Mouse (Mus musculus): ENCODE measurements around the gene Tor4a. TPM values are rescaled to one million over a fixed set of nuclear protein-coding genes. Genes with fewer than 3 reads are reported as not detected.

Gene Tor4a
- polyA plus RNA-seq, 1 experiment from 2014 or later, result 13.8 TPM

DNA sequence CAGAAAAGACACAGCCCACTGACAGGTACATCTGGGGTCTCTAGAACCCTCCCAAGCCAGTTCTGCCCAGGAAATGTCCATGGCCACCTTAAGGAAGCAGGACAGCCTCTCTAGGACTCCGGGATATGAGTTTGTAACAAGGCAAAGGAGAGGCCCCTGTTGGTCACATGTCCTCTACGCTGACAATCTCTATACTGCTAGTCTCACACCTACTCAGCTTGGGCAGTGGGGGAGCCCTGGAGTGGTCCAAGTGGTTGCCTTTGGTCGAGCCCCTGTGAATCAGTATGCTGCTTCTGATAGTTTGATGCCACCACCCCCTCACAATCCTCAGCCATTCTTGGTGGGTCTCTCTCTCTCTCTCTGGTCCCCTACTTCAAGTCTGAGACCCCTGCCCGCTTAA lies 29.2 kb downstream of the Tor4a start:
- 15% methylated on average over 4 of the region's 4 CpGs for WGBS
- no peaks in the 10 kb centered on the region for H3K9me3 ChIP-seq (ENCODE audit: low read length)
- H3K36me3 ChIP-seq (ENCODE audit: insufficient read depth, low read length), result no peaks in the 10 kb centered on the region
- no peaks in the 10 kb centered on the region for H3K27me3 ChIP-seq (replicated peaks; ENCODE audit: insufficient read depth, low read length)
- DNase-seq (ENCODE audit: low spot score) (no peak), ATAC-seq (no peak; the same call in 1 of the 2 replicates)
- H3K4me2 ChIP-seq (replicated peaks; ENCODE audit: low read depth, low read length), result peak overlapping the region; percentile 89
- H3K9ac ChIP-seq (replicated peaks; ENCODE audit: low read depth), result 0 out of 2 replicates have a peak overlapping the region, but pooled peaks have one; percentile 16
- H3K27ac ChIP-seq (ENCODE audit: low read length), result 0 out of 2 replicates have a peak overlapping the region, but pooled peaks have one; percentile 51
- no peak for TF ChIP-seq EP300 (IDR thresholded peaks at IDR 0.05)
- no peak for TF ChIP-seq CTCF (IDR thresholded peaks at IDR 0.05)
- peak overlapping the region; percentile 45 for H3K4me3 ChIP-seq (ENCODE audit: low read depth, low read length)
- peaks cover 17% of the 10 kb centered on the region; the same call in 1 of the 2 replicates for H3K4me1 ChIP-seq (ENCODE audit: insufficient read depth, low read depth, low read length)

GRCm38 (mm10) chr2:25157655-25158054 lies 39.0 kb downstream of the Tor4a start:
- H3K4me1 ChIP-seq (ENCODE audit: insufficient read depth, low read depth, low read length), result no peaks in the 10 kb centered on the region
- ATAC-seq (peak; percentile 35), DNase-seq (ENCODE audit: low spot score) (peak; percentile 57)
- H3K9me3 ChIP-seq (ENCODE audit: low read length), result no peaks in the 10 kb centered on the region
- H3K27me3 ChIP-seq (replicated peaks; ENCODE audit: insufficient read depth, low read length), result no peaks in the 10 kb centered on the region
- H3K4me3 ChIP-seq (ENCODE audit: low read depth, low read length), result no peak overlapping the region
- no peak overlapping the region for H3K4me2 ChIP-seq (replicated peaks; ENCODE audit: low read depth, low read length)
- WGBS, result 48% methylated on average over 2 of the region's 2 CpGs
- H3K9ac ChIP-seq (replicated peaks; ENCODE audit: low read depth), result no peak overlapping the region
- H3K27ac ChIP-seq (ENCODE audit: low read length), result no peak overlapping the region
- H3K36me3 ChIP-seq (ENCODE audit: insufficient read depth, low read length), result no peaks in the 10 kb centered on the region
- no peak for TF ChIP-seq EP300 (IDR thresholded peaks at IDR 0.05)
- TF ChIP-seq CTCF (IDR thresholded peaks at IDR 0.05), result peak; percentile 76

DNA sequence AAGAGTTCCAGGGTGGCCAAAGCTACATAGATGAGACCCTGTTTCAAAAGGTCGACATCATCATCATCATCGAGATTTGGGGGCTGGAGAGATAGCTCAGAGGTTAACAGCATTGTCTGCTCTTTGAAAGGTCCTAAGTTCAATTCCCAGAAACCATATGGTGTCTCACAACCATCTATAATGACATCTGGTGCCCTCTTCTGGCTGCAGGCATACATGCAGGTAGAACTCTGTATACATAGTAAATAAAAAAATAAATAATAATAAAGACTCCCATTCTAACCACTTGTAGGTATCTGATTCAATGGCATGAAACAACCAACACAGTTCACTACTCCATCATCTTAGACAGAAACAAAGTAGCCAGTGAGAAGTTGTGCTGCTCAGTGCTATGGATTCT lies 39.7 kb downstream of the Tor4a start:
- DNase-seq (ENCODE audit: low spot score) (peak; percentile 35), ATAC-seq (no peak)
- Histone ChIP-seq H3K4me2 (replicated peaks; ENCODE audit: low read depth, low read length) (no peak overlapping the region), H3K4me3 (ENCODE audit: low read depth, low read length) (no peak overlapping the region), H3K9ac (replicated peaks; ENCODE audit: low read depth) (no peak overlapping the region), H3K27ac (ENCODE audit: low read length) (no peak overlapping the region), H3K27me3 (replicated peaks; ENCODE audit: insufficient read depth, low read length) (no peaks in the 10 kb centered on the region), H3K4me1 (ENCODE audit: insufficient read depth, low read depth, low read length) (no peaks in the 10 kb centered on the region), H3K36me3 (ENCODE audit: insufficient read depth, low read length) (no peaks in the 10 kb centered on the region), H3K9me3 (ENCODE audit: low read length) (no peaks in the 10 kb centered on the region)
- 38% methylated on average over 2 of the region's 2 CpGs for WGBS
- TF ChIP-seq EP300 (IDR thresholded peaks at IDR 0.05), result no peak
- peak; percentile 58 for TF ChIP-seq CTCF (IDR thresholded peaks at IDR 0.05)

DNA sequence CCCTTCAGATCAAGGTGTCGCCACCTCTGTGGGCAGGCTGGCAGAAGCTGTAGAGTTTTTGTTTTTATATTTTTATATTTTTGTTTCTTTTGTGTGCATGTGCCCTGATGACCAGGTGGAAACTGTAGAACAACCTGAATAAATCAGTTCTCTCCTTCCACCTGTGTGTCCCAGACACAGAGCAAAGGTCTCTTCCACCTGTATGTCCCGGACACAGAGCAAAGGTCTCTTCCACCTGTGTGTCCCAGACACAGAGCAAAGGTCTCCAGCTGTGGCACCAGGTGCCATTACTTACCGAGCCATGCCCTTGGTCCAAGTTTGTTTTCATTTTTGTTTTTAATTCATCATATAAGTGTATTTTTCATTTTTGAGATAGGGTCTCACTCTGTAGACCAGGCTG lies 40.5 kb downstream of the Tor4a start:
- 86% methylated on average over 3 of the region's 3 CpGs for WGBS
- H3K27me3 ChIP-seq (replicated peaks; ENCODE audit: insufficient read depth, low read length), result no peaks in the 10 kb centered on the region
- TF ChIP-seq EP300 (IDR thresholded peaks at IDR 0.05) (no peak), CTCF (IDR thresholded peaks at IDR 0.05) (no peak)

GRCm38 (mm10) chr2:25151280-25151956 lies 45.3 kb downstream of the Tor4a start:
- no peaks in the 10 kb centered on the region for H3K4me1 ChIP-seq (ENCODE audit: insufficient read depth, low read depth, low read length)

More for the DNA sequence above, 40.5 kb downstream of the Tor4a start:
- ATAC-seq, result no peak
- Histone ChIP-seq H3K9ac (replicated peaks; ENCODE audit: low read depth) (no peak overlapping the region), H3K27ac (ENCODE audit: low read length) (no peak overlapping the region), H3K36me3 (ENCODE audit: insufficient read depth, low read length) (no peaks in the 10 kb centered on the region), H3K4me2 (replicated peaks; ENCODE audit: low read depth, low read length) (no peak overlapping the region), H3K4me3 (ENCODE audit: low read depth, low read length) (no peak overlapping the region), H3K9me3 (ENCODE audit: low read length) (no peaks in the 10 kb centered on the region), H3K4me1 (ENCODE audit: insufficient read depth, low read depth, low read length) (no peaks in the 10 kb centered on the region)
- no peak for DNase-seq (ENCODE audit: low spot score)

GRCm38 (mm10) chr2:25149643-25150042 lies 47.0 kb downstream of the Tor4a start:
- no peak for TF ChIP-seq CTCF (IDR thresholded peaks at IDR 0.05)
- TF ChIP-seq EP300 (IDR thresholded peaks at IDR 0.05), result no peak
- H3K9me3 ChIP-seq (ENCODE audit: low read length), result no peaks in the 10 kb centered on the region
- ATAC-seq (no peak), DNase-seq (ENCODE audit: low spot score) (no peak)
- no peaks in the 10 kb centered on the region for H3K27me3 ChIP-seq (replicated peaks; ENCODE audit: insufficient read depth, low read length)
- H3K4me1 ChIP-seq (ENCODE audit: insufficient read depth, low read depth, low read length), result no peaks in the 10 kb centered on the region
- WGBS, result 60% methylated on average over 2 of the region's 2 CpGs
- no peak overlapping the region for H3K4me3 ChIP-seq (ENCODE audit: low read depth, low read length)
- no peaks in the 10 kb centered on the region for H3K36me3 ChIP-seq (ENCODE audit: insufficient read depth, low read length)
- no peak overlapping the region for H3K4me2 ChIP-seq (replicated peaks; ENCODE audit: low read depth, low read length)
- no peak overlapping the region for H3K27ac ChIP-seq (ENCODE audit: low read length)
- H3K9ac ChIP-seq (replicated peaks; ENCODE audit: low read depth), result no peak overlapping the region

More at GRCm38 (mm10) chr2:25151280-25151956, 45.3 kb downstream of the Tor4a start:
- no peak for DNase-seq (ENCODE audit: low spot score)
- no peaks in the 10 kb centered on the region for H3K27me3 ChIP-seq (replicated peaks; ENCODE audit: insufficient read depth, low read length)
- no peaks in the 10 kb centered on the region for H3K9me3 ChIP-seq (ENCODE audit: low read length)
- no peak overlapping the region for H3K27ac ChIP-seq (ENCODE audit: low read length)
- ATAC-seq, result no peak
- H3K4me2 ChIP-seq (replicated peaks; ENCODE audit: low read depth, low read length), result no peak overlapping the region
- 58% methylated on average over 4 of the region's 4 CpGs for WGBS
- H3K36me3 ChIP-seq (ENCODE audit: insufficient read depth, low read length), result no peaks in the 10 kb centered on the region
- TF ChIP-seq CTCF (IDR thresholded peaks at IDR 0.05), result no peak
- TF ChIP-seq EP300 (IDR thresholded peaks at IDR 0.05), result no peak
- H3K4me3 ChIP-seq (ENCODE audit: low read depth, low read length), result no peak overlapping the region
- H3K9ac ChIP-seq (replicated peaks; ENCODE audit: low read depth), result no peak overlapping the region
